Mouse (Mus musculus) kidney, postnatal 0 days (tissue): ENCODE measurements around the gene Fbxw24. TPM values are rescaled to one million over a fixed set of nuclear protein-coding genes. Genes with fewer than 3 reads are reported as not detected.
A peak's percentile ranks its signal among the peaks of the same experiment; 100 is the strongest.
"Not testable (repeated sequence)": the region's sequence is repeated elsewhere in the genome, so short reads cannot be mapped to it uniquely, and the experiment has no call there.

Experiments used
- ATAC-seq: fragments of 200-750 bp; cut with Nextera tagmentation; replicated peaks from 2 replicates; pipeline ENCODE4 v1.8.0; 2017; ENCODE audit warnings: low read depth, moderate number of reproducible peaks, moderate TSS enrichment, moderate library complexity; ENCODE audit not compliant: low FRiP score
- DNase-seq: peaks from one replicate; pipeline ENCODE4 v3.0.0-alpha.2; 2016; ENCODE audit warnings: low spot score
- H3K27ac ChIP-seq: fragments of 300-500 bp; sonication (generic); 2 replicates; pipeline ENCODE4 v1.5.1; 2014; ENCODE audit warnings: mild to moderate bottlenecking
- H3K27me3 ChIP-seq: fragments of 300-500 bp; sonication (generic); 2 replicates; pipeline ENCODE4 v1.6.1; 2014; ENCODE audit warnings: low read length, mixed read lengths; ENCODE audit not compliant: insufficient read depth
- H3K36me3 ChIP-seq: fragments of 300-500 bp; sonication (generic); 2 replicates; pipeline ENCODE4 v1.6.1; 2014; ENCODE audit warnings: low read length, mixed read lengths; ENCODE audit not compliant: insufficient read depth
- H3K4me1 ChIP-seq: fragments of 300-500 bp; sonication (generic); replicated peaks from 2 replicates; pipeline ENCODE4 v1.6.1; 2014; ENCODE audit warnings: antibody characterized with exemption, low read length, mixed read lengths; ENCODE audit not compliant: insufficient read depth
- H3K4me2 ChIP-seq: fragments of 300-500 bp; sonication (generic); 2 replicates; pipeline ENCODE4 v1.6.1; 2014; ENCODE audit warnings: mild to moderate bottlenecking, low read length, moderate library complexity, mixed read lengths
- H3K4me3 ChIP-seq: fragments of 300-500 bp; sonication (generic); replicated peaks from 2 replicates; pipeline ENCODE4 v1.5.1; 2014; ENCODE audit warnings: low read depth, low read length
- H3K9ac ChIP-seq: fragments of 300-500 bp; sonication (generic); 2 replicates; pipeline ENCODE4 v1.6.1; 2014; ENCODE audit warnings: low read depth, low read length
- H3K9me3 ChIP-seq: fragments of 300-500 bp; sonication (generic); replicated peaks from 2 replicates; pipeline ENCODE4 v1.6.1; 2016; ENCODE audit warnings: low read length, inconsistent platforms, mixed read lengths
- CTCF ChIP-seq: IDR thresholded peaks from 2 replicates; pipeline ENCODE4 v1.5.1; 2016; ENCODE audit warnings: antibody characterized with exemption, low read depth, mild to moderate bottlenecking, moderate library complexity
- WGBS: fragments of 180-500 bp; shearing (Covaris S2); extraction: QIAGEN DNeasy Blood & Tissue Kit; methylation state at CpG from one replicate; pipeline ENCODE4 v1.1.7; 2014; 5-methylcytosine and 5-hydroxymethylcytosine counted together
- polyA plus RNA-seq: library from polyadenylated mRNA; unstranded; fragments of >200 nt; fragmentation: Nextera tagmentation; extraction: Ambion mirVana; gene quantifications from 2 replicates; pipeline ENCODE4 v1.2.1, GENCODE M21; 2015

Fbxw24 gene
- polyA plus RNA-seq, 1 experiment from 2014 or later = 0.22 TPM

DNA sequence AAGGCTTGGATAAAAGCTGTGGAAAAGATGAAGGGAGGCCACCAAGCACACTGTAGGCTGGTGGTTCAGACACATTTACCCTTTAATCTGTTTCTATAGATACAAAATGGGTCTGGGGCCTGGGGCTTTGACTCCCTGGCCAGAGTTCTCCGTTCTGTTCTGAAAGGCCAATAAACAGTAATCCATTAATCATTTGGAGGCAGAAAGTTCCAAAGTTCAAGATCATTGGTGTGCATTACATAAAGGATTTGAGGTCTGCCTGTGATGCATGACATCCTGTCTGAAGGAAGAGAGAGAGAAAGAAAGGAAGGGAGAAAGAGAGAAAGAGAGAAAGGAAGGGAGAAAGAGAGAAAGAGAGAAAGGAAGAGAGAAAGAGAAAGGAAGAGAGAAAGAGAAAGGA lies 60.3 kb downstream of the Fbxw24 start:
- H3K4me2 ChIP-seq = no peak overlapping the region
- ATAC-seq (no peak), DNase-seq (peak; percentile 9)
- no peaks in the 10 kb centered on the region for H3K27me3 ChIP-seq
- no peak overlapping the region for H3K9ac ChIP-seq
- H3K4me1 ChIP-seq = no peaks in the 10 kb centered on the region
- H3K9me3 ChIP-seq = no peaks in the 10 kb centered on the region
- whole genome bisulfite sequencing = 21% methylated on average over 1 of the region's 1 CpGs
- H3K4me3 ChIP-seq = no peak overlapping the region
- TF ChIP-seq CTCF = no peak
- H3K27ac ChIP-seq = no peak overlapping the region
- no peaks in the 10 kb centered on the region for H3K36me3 ChIP-seq

DNA sequence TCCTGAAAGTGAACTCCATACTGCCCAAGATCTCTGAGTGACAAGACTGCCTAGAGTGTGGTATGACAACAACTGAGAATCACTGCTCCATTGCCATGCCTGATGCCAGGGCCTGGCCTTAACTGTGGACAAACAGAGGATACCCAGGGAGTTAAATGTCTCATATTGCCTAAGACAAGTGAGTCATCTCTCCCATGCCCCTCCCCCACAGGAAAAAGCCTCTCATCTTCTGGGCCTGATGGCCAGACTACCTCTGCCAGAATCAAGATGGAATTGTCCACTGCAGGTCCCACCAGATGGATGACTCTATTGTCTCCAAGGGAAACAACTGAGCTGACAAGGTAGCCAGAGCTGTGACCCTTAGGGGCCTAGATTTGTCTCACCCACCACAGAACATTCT lies 63.8 kb downstream of the Fbxw24 start:
- not testable (repeated sequence) for H3K4me2 ChIP-seq, H3K9me3 ChIP-seq, ATAC-seq, H3K4me1 ChIP-seq, H3K9ac ChIP-seq, H3K36me3 ChIP-seq, DNase-seq, H3K27me3 ChIP-seq, H3K27ac ChIP-seq, H3K4me3 ChIP-seq

DNA sequence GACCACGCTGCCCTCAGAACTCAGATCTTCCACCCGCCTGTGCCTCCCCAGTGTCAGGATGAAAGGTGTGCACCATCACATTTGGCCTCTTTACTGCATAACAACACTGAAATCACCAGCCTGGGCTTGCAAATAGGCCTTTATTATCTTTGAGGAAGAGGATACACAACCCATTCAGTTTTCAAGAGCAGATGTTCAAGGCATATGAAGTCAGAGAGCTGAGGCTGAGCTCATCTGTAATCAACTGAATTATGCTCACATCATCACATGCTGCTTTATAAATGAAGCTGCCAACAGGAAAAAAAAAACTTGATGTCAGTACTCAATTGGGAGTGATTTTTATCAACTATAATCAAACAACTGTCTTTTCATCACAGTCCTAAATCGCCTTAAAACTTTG lies 73.4 kb downstream of the Fbxw24 start:
- no peak for ATAC-seq
- 55% methylated on average over 3 of the region's 3 CpGs for WGBS
- Histone ChIP-seq H3K36me3 (no peaks in the 10 kb centered on the region), H3K4me2 (no peak overlapping the region), H3K4me3 (no peak overlapping the region), H3K9ac (no peak overlapping the region), H3K27ac (no peak overlapping the region), H3K9me3 (no peaks in the 10 kb centered on the region), H3K4me1 (no peaks in the 10 kb centered on the region), H3K27me3 (no peaks in the 10 kb centered on the region)
- DNase-seq = no peak
- no peak for TF ChIP-seq CTCF

Other genes starting within 250 kb of the Fbxw24 start
- gene Fbxw22, start 221.8 kb downstream of the Fbxw24 start, polyA plus RNA-seq = 0.15 TPM in 1 of 2 replicates, not detected in the other
- gene Fbxw16, start 176.9 kb downstream of the Fbxw24 start, polyA plus RNA-seq = not detected in 2 replicates
- gene Fbxw19, start 130.2 kb downstream of the Fbxw24 start, polyA plus RNA-seq = not detected in 2 replicates
- gene Fbxw15, start 57.8 kb downstream of the Fbxw24 start, polyA plus RNA-seq = 0.57 and 1.2 TPM in 2 replicates
- 0.18 and 0.20 TPM in 2 replicates for gene Fbxw25, start 38.6 kb upstream of the Fbxw24 start, polyA plus RNA-seq
- 0.12 and 0.26 TPM in 2 replicates for gene Fbxw18, start 76.6 kb upstream of the Fbxw24 start, polyA plus RNA-seq
- not detected in 2 replicates for gene Fbxw26, start 120.0 kb upstream of the Fbxw24 start, polyA plus RNA-seq
- gene Fbxw27, start 164.6 kb upstream of the Fbxw24 start, polyA plus RNA-seq = 0.33 TPM in 1 of 2 replicates, not detected in the other
- gene Spink8, start 186.2 kb upstream of the Fbxw24 start, polyA plus RNA-seq = 155 and 206 TPM in 2 replicates
- gene Nme6, start 206.7 kb upstream of the Fbxw24 start, polyA plus RNA-seq = 58.3 and 64.4 TPM in 2 replicates
- 1.6 and 1.9 TPM in 2 replicates for gene Camp, start 223.6 kb upstream of the Fbxw24 start, polyA plus RNA-seq
- 15.6 and 15.7 TPM in 2 replicates for gene Cdc25a, start 249.5 kb upstream of the Fbxw24 start, polyA plus RNA-seq